Mouse (Mus musculus) midbrain, embryonic 11.5 days (tissue): Measurements from ENCODE around the gene Bbs4. TPM values are rescaled to one million over a fixed set of nuclear protein-coding genes. Genes with fewer than 3 reads are reported as not detected.

Source experiments
- ATAC-seq: fragments of 200-750 bp; cut with Nextera tagmentation; 2 replicates; pipeline ENCODE4 v1.8.0; 2017; ENCODE audit warnings: moderate TSS enrichment, moderate library complexity; ENCODE audit not compliant: low FRiP score
- DNase-seq: peaks from one replicate; pipeline ENCODE4 v3.0.0; 2015; ENCODE audit warnings: low spot score; ENCODE audit errors: missing footprints
- H3K27ac ChIP-seq: fragments of 300-500 bp; sonication (generic); 2 replicates; pipeline ENCODE4 v1.5.1; 2014; ENCODE audit warnings: low read depth, low read length
- H3K27me3 ChIP-seq: fragments of 300-500 bp; sonication (generic); 2 replicates; pipeline ENCODE4 v1.6.1; 2014; ENCODE audit warnings: mild to moderate bottlenecking, low read length, moderate library complexity, mixed read lengths; ENCODE audit not compliant: control insufficient read depth, insufficient read depth
- H3K36me3 ChIP-seq: fragments of 300-500 bp; sonication (generic); 2 replicates; pipeline ENCODE4 v1.6.1; 2014; ENCODE audit warnings: mild to moderate bottlenecking, low read length, moderate library complexity, mixed read lengths; ENCODE audit not compliant: control insufficient read depth, insufficient read depth
- H3K4me1 ChIP-seq: fragments of 300-500 bp; sonication (generic); 2 replicates; pipeline ENCODE4 v1.6.1; 2014; ENCODE audit warnings: low read length; ENCODE audit not compliant: control insufficient read depth, insufficient read depth
- H3K4me2 ChIP-seq: fragments of 300-500 bp; sonication (generic); 2 replicates; pipeline ENCODE4 v1.6.1; 2014; ENCODE audit warnings: mild to moderate bottlenecking, moderate library complexity
- H3K4me3 ChIP-seq: fragments of 300-500 bp; sonication (generic); 2 replicates; pipeline ENCODE4 v1.5.1; 2014; ENCODE audit warnings: low read depth, low read length
- H3K9ac ChIP-seq: fragments of 300-500 bp; sonication (generic); 2 replicates; pipeline ENCODE4 v1.6.1; 2014; ENCODE audit warnings: low read length
- H3K9me3 ChIP-seq: fragments of 300-500 bp; sonication (generic); 2 replicates; pipeline ENCODE4 v1.6.1; 2016; ENCODE audit warnings: low read length; ENCODE audit not compliant: control insufficient read depth
- WGBS: fragments of 180-500 bp; shearing (Covaris S2); extraction: QIAGEN DNeasy Blood & Tissue Kit; methylation state at CpG from one replicate; pipeline ENCODE4 v1.1.7; 2014; 5-methylcytosine and 5-hydroxymethylcytosine counted together
- polyA plus RNA-seq: library from polyadenylated mRNA; unstranded; fragments of >200 nt; fragmentation: Nextera tagmentation; extraction: Ambion mirVana; gene quantifications from 2 replicates; pipeline ENCODE4 v1.2.1, GENCODE M21; 2014

The Bbs4 gene
- polyA plus RNA-seq, 1 experiment from 2014 or later = 20.9 TPM

- Histone ChIP-seq H3K27me3 (no peaks in the 10 kb centered on the region), H3K4me3 (no peak overlapping the region), H3K4me1 (no peaks in the 10 kb centered on the region; the same call in 1 of the 2 replicates), H3K9ac (no peak overlapping the region), H3K36me3 (no peaks in the 10 kb centered on the region), H3K4me2 (no peak overlapping the region), H3K9me3 (no peaks in the 10 kb centered on the region), H3K27ac (no peak overlapping the region)
- ATAC-seq (no peak), DNase-seq (no peak)
- WGBS = 82% methylated on average over 19 of the region's 19 CpGs
These were observed 78.4 kb downstream of the Bbs4 start for GRCm38 (mm10) chr9:59274846-59275455.

GRCm38 (mm10) chr9:59273199-59273598, 80.1 kb downstream of the Bbs4 start:
- Histone ChIP-seq H3K36me3 (no peaks in the 10 kb centered on the region), H3K27ac (no peak overlapping the region), H3K4me2 (no peak overlapping the region), H3K4me3 (no peak overlapping the region), H3K4me1 (no peaks in the 10 kb centered on the region; the same call in 1 of the 2 replicates), H3K27me3 (no peaks in the 10 kb centered on the region), H3K9ac (no peak overlapping the region), H3K9me3 (no peaks in the 10 kb centered on the region)
- DNase-seq (no peak), ATAC-seq (no peak)

Other genes starting within 250 kb of the Bbs4 start
- 43.8 and 46.8 TPM in 2 replicates for gene Adpgk, start 62.0 kb downstream of the Bbs4 start, polyA plus RNA-seq
- gene Arih1, start 133.1 kb upstream of the Bbs4 start, polyA plus RNA-seq = 15.3 and 17.3 TPM in 2 replicates
- 50.7 and 53.3 TPM in 2 replicates for gene Hexa, start 186.0 kb upstream of the Bbs4 start, polyA plus RNA-seq
- gene Tmem202, start 186.3 kb upstream of the Bbs4 start, polyA plus RNA-seq = 0.19 TPM in 1 of 2 replicates, not detected in the other
- gene Celf6, start 224.4 kb upstream of the Bbs4 start, polyA plus RNA-seq = 8.5 and 8.7 TPM in 2 replicates